ENCODE assay signal across 26 mouse cellular contexts in the genomic region with DNA sequence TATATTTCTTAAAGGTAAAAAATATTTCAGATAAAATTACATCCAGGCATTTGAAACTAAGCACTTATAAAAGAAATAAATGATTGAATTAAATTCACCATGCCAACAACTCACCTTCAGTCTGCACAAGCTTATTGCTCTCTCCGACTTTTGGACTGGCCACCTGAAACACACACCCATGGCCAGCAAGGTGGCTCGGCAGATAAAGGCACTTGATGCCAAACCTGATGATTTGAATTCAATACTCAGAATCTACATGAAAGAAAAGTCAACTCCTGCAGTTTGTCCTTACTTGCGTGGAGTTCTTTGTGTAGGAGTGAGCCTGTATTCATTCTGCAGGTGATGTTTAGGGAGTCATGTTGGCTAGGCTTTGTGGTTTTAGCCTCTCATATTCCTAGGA. TPM values are rescaled to one million over a fixed set of nuclear protein-coding genes. Genes with fewer than 3 reads are reported as not detected.
DNase-seq lines count a peak whose midpoint lies in the region; ATAC-seq lines count a peak whose summit lies in the region.
"Had no signal": no experiment of that assay in that cellular context is flagged by ENCODE, and none has a peak within 500 bp of the region (broad histone marks: within the 10 kb centered on the region; RNA-seq: fewer than 3 reads in every experiment).

No protein-coding gene starts in this region.

- H3K27me3 ChIP-seq in liver, embryonic 15.5 days = no peaks in the 10 kb centered on the region
- no peaks in the 10 kb centered on the region for H3K27me3 ChIP-seq in hindbrain, embryonic 12.5 days
- H3K27me3 ChIP-seq: hindbrain, embryonic 15.5 days; intestine, embryonic 15.5 days; limb, embryonic 13.5 days; midbrain, embryonic 13.5 days had no signal

- DNase-seq in c-Kit-negative CD71-positive TER-119-positive erythroid progenitor cells, embryonic 14.5 days (ENCODE audit: low read depth, low spot score) = peak; percentile 71
- DNase-seq in spleen, postnatal 36 days (ENCODE audit: low spot score in 2 of 2) = peak; percentile 11 to 58
- no peak for DNase-seq in MN1 (ENCODE audit: low spot score)
- DNase-seq: adrenal gland, postnatal 36 days; cerebellum, adult 2 months; cerebellum, postnatal 36 days; gastrocnemius, postnatal 14 days; heart, adult 18-20 months; heart, postnatal 36 days; kidney, adult 8-10 months; kidney, postnatal 10 days; layer of hippocampus, adult 9-11 months; lung, embryonic 14.5 days; thymus, adult 18-20 months; thymus, postnatal 4 days had no signal

- peaks cover 11% of the 10 kb centered on the region for H3K36me3 ChIP-seq in liver, embryonic 15.5 days (replicated peaks)
- no peaks in the 10 kb centered on the region for H3K36me3 ChIP-seq in hindbrain, embryonic 12.5 days
- H3K36me3 ChIP-seq: hindbrain, embryonic 15.5 days; intestine, embryonic 15.5 days; midbrain, embryonic 13.5 days had no signal

- peak; percentile 65 for ATAC-seq in erythroid progenitor cell, adult 5-6 weeks (replicated peaks; ENCODE audit: low FRiP score, poor library complexity, severe bottlenecking)
- ATAC-seq in liver, embryonic 15.5 days (ENCODE audit: insufficient read depth) = peak; percentile 49
- ATAC-seq in inflammation-experienced regulatory T-cells, adult 6 months = no peak
- ATAC-seq in hindbrain, embryonic 12.5 days (ENCODE audit: low FRiP score) = no peak
- ATAC-seq: CD4-positive, CD25-positive, alpha-beta regulatory T cell, adult 4 months; forebrain, embryonic 16.5 days; intestine, embryonic 15.5 days; midbrain, embryonic 13.5 days had no signal

- peak overlapping the region; percentile 85 for H3K27ac ChIP-seq in liver, embryonic 15.5 days (replicated peaks)
- H3K27ac ChIP-seq in hindbrain, embryonic 12.5 days = no peak overlapping the region
- H3K27ac ChIP-seq: forebrain, embryonic 10.5 days; hindbrain, embryonic 15.5 days; intestine, embryonic 15.5 days; limb, embryonic 13.5 days; midbrain, embryonic 13.5 days had no signal

- peak overlapping the region; percentile 44 for H3K4me3 ChIP-seq in liver, embryonic 15.5 days (replicated peaks)
- H3K4me3 ChIP-seq in hindbrain, embryonic 12.5 days = no peak overlapping the region
- H3K4me3 ChIP-seq: forebrain, embryonic 10.5 days; hindbrain, embryonic 15.5 days; intestine, embryonic 15.5 days; limb, embryonic 13.5 days; midbrain, embryonic 13.5 days had no signal

- no peaks in the 10 kb centered on the region for H3K9me3 ChIP-seq in liver, embryonic 15.5 days (replicated peaks)
- H3K9me3 ChIP-seq in hindbrain, embryonic 12.5 days (replicated peaks) = no peaks in the 10 kb centered on the region
- H3K9me3 ChIP-seq: forebrain, embryonic 10.5 days; hindbrain, embryonic 15.5 days; intestine, embryonic 15.5 days; limb, embryonic 13.5 days; midbrain, embryonic 13.5 days had no signal

- WGBS in liver, embryonic 15.5 days (ENCODE audit: insufficient replicate concordance) = 37% methylated on average over 3 of the region's 3 CpGs
- 89% methylated on average over 3 of the region's 3 CpGs for WGBS in hindbrain, embryonic 12.5 days

- H3K4me1 ChIP-seq in liver, embryonic 15.5 days (replicated peaks) = peaks cover 47% of the 10 kb centered on the region
- H3K4me1 ChIP-seq in hindbrain, embryonic 12.5 days = peaks cover 7% of the 10 kb centered on the region; the same call in 1 of the 2 replicates

- H3K4me2 ChIP-seq in liver, embryonic 15.5 days = peak overlapping the region; percentile 69
- no peak overlapping the region for H3K4me2 ChIP-seq in hindbrain, embryonic 12.5 days (replicated peaks)
- H3K4me2 ChIP-seq: hindbrain, embryonic 15.5 days; intestine, embryonic 15.5 days; limb, embryonic 13.5 days; lung, embryonic 14.5 days; midbrain, embryonic 13.5 days had no signal

- H3K9ac ChIP-seq in liver, embryonic 15.5 days = peak overlapping the region; percentile 31; the same call in 1 of the 2 replicates
- no peak overlapping the region for H3K9ac ChIP-seq in hindbrain, embryonic 12.5 days
- H3K9ac ChIP-seq: hindbrain, embryonic 15.5 days; intestine, embryonic 15.5 days; limb, embryonic 13.5 days; lung, embryonic 14.5 days; midbrain, embryonic 13.5 days had no signal

RNA-seq across cellular contexts. Expression of gene Mettl15, which starts 3.6 kb away (rescaled TPM):
- 10.1 and 24.5 TPM in 2 replicates for total RNA-seq in erythroid progenitor cell, adult 5-6 weeks (2015; ENCODE audit: low replicate concordance)
- 1.3 and 13.1 TPM in 2 replicates for total RNA-seq in erythroid progenitor cell, adult 5-6 weeks (2017; ENCODE audit: low replicate concordance)
- 5.3 and 6.4 TPM in 2 replicates for polyA plus RNA-seq in liver, embryonic 15.5 days (2015; fragmentation: Nextera tagmentation; extraction: Ambion mirVana)
- 10 to 100 TPM; 14.1 to 16.6 (median 15.2) TPM for polyA plus RNA-seq in inflammation-experienced regulatory T-cells, adult 6 months (2017; shearing (Covaris generic))
- polyA plus RNA-seq in hindbrain, embryonic 12.5 days (2016; fragmentation: Nextera tagmentation; extraction: Ambion mirVana) = 10.1 and 12.0 TPM in 2 replicates

RNA-seq across cellular contexts. Expression of gene Kif18a, which starts 3.6 kb away (rescaled TPM):
- 185 and 241 TPM in 2 replicates for total RNA-seq in erythroid progenitor cell, adult 5-6 weeks (2015; ENCODE audit: low replicate concordance)
- total RNA-seq in erythroid progenitor cell, adult 5-6 weeks (2017; ENCODE audit: low replicate concordance) = 208 and 274 TPM in 2 replicates
- polyA plus RNA-seq in liver, embryonic 15.5 days (2015; fragmentation: Nextera tagmentation; extraction: Ambion mirVana) = 23.9 and 26.2 TPM in 2 replicates
- 10 to 100 TPM in 1 of 3 experiments, 1 to 10 TPM in 2; 4.6 to 23.2 (median 6.8) TPM for polyA plus RNA-seq in inflammation-experienced regulatory T-cells, adult 6 months (2017; shearing (Covaris generic))
- polyA plus RNA-seq in hindbrain, embryonic 12.5 days (2016; fragmentation: Nextera tagmentation; extraction: Ambion mirVana) = 22.1 and 23.2 TPM in 2 replicates

Comparison
In these comparisons a context has a peak if more than half of its experiments do, and no peak if none do; other contexts are left out.
1. ATAC-seq: peak in erythroid progenitor cell, adult 5-6 weeks (single experiment) and liver, embryonic 15.5 days (single experiment); none in inflammation-experienced regulatory T-cells, adult 6 months (single experiment) and hindbrain, embryonic 12.5 days (single experiment).